Mouse (Mus musculus) cerebellum, adult (tissue): Measurements from ENCODE around the gene Mt4.

Source experiments
- ATAC-seq: cut with Nextera tagmentation; 2 replicates; pipeline ENCODE4 v1.9.2; 2017; ENCODE audit warnings: mild to moderate bottlenecking, moderate library complexity, mixed read lengths; ENCODE audit not compliant: insufficient number of reproducible peaks, low FRiP score, low TSS enrichment

Gene Mt4

GRCm38 (mm10) chr8:94136933-94137332 is at the start of gene Mt4:
Mt4 (plus strand) TSS chr8:94137197.
- ATAC-seq, result no peak

GRCm38 (mm10) chr8:94087964-94088363 is 49.0 kb upstream of the Mt4 start:
- ATAC-seq, result no peak

GRCm38 (mm10) chr8:94089715-94090114 is 47.3 kb upstream of the Mt4 start:
- no peak for ATAC-seq

GRCm38 (mm10) chr8:94092848-94093247 is 44.1 kb upstream of the Mt4 start:
- ATAC-seq, result no peak

DNA sequence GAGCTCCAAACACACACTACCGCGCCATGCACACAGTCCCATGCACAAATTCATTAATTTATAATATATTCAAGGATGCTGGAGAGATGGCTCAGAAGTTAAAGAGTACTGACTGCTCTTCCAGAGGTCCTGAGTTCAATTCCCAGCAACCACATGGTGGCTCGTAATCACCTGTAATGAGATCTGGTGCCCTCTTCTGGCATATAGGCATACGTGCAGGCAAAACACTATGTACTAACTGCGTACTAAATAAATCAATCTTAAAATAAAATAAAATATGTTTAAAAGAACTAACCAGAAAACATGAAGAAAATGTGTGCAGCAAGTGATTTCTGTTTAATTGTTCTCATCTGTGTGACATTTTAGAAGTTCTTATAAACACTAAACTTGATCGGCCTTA is 42.7 kb upstream of the Mt4 start:
- no peak for ATAC-seq

GRCm38 (mm10) chr8:94098081-94098974 is 38.7 kb upstream of the Mt4 start, which contains the start of gene Bbs2:
Bbs2 (minus strand) TSS chr8:94098928.
- ATAC-seq, result peak; percentile 99

DNA sequence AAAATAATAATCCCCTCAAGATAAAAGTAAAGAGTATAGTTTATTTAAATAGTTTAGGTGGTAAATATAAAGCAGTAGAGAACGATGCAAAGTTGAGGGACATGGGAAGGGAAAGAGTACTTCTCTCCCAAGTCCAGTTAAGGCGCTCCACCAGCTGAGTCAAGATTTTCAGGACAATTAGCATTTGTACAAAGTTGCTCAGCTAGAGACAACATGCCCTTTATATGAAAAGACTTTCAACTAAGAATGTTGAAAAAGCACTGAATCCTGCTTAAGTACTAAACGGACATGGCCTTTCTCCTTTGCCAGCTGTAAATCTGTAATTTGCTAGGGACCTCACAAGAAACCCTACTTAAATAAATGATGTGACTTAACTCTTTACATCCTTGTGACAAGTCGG is 38.0 kb upstream of the Mt4 start:
- ATAC-seq, result no peak

DNA sequence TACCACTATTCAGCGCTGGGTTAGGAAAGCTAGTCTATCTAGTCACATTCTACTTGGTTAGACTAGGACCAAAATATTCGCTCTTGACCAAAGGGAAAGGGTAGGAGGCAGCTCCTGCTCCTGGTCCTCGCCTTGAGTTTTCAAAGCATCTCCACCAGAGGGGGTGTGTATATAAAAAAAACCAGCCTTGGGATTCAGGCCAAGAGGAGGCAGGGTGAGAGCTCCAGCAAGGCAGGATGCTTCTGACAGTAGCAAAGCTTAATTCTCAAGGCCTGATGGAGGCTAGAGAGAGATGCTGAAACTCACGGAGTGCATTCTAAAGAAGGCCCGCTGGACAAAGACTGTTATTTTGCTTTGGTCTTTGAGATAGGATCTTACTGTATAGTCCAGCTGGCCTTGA is 32.9 kb upstream of the Mt4 start:
- no peak for ATAC-seq

DNA sequence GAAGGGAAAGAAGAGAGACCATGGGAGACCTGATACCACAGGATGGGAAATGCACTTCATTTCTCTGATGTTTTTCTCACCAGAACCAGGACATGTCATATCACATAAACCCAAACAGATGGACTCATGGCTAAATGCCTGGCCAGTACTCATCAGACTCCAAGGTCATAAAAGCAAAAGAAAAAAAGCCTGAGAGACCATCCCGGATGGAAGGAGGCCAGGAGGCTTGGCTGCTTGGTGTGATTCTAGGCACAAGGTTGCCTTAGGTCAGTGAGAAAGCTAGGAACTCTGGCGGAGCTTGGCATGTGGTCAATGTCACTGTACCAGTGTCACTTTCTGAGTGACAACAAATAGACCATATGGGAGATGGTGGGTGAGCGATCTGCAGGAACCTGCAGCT is 29.1 kb upstream of the Mt4 start:
- ATAC-seq, result no peak

GRCm38 (mm10) chr8:94109396-94109795 is 27.6 kb upstream of the Mt4 start:
- ATAC-seq, result no peak

DNA sequence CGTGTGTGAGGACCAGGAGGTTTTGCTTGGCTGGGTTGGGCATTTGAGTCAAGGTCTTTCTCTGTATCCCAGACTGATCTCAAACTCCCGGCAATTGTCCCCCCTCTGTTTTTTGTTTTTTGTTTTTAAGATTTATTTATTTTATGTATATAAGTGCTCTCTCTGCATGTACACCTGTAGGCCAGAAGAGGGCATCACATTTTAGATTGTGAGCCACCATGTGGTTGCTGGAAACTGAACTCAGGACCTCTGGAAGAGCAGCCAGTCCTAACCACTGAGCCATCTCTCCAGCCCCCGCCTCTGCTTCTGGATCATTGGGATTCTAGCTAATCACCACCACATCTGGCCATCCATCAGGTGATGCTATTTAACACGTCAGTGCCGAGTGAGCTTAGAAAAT is 27.2 kb upstream of the Mt4 start:
- no peak for ATAC-seq

- ATAC-seq, result no peak
These were observed 26.3 kb upstream of the Mt4 start for GRCm38 (mm10) chr8:94110526-94111177.

DNA sequence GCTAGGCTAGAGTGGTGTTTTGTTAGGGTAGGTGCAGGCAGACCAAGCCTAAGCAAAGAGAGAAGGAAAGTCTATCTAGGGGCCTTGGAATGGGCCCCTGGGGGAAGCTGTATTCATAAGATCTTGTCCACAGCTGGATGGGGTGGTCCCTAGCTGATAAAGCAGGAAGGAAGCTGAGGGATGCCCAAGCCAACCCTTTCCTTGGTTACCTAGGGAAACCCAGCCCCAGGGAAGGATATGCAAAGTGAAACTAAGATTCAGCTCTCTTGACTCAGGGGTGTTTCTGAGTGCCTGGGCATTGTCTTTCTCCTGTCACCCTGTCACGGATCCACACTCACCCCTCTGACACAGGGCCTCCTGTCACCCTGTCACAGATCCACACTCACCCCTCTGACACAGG is 23.6 kb upstream of the Mt4 start:
- ATAC-seq, result no peak

DNA sequence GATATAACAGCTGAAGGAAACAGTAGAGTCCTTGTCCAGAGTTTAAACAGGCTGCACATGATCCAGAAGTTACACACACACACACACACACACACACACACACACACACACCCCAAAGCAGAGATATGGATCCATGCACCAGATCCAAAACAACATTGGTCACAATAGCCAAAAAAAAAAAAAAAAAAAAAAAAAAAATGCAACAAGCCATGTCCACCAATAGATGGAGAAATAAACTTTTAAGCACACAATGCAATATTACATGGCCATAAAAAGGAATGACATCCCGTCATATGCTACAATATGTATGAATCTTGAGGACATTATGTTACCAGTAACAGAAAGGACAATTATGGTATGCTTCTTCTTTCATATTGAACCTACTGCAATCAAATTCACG is 23.0 kb upstream of the Mt4 start:
- no peak for ATAC-seq

DNA sequence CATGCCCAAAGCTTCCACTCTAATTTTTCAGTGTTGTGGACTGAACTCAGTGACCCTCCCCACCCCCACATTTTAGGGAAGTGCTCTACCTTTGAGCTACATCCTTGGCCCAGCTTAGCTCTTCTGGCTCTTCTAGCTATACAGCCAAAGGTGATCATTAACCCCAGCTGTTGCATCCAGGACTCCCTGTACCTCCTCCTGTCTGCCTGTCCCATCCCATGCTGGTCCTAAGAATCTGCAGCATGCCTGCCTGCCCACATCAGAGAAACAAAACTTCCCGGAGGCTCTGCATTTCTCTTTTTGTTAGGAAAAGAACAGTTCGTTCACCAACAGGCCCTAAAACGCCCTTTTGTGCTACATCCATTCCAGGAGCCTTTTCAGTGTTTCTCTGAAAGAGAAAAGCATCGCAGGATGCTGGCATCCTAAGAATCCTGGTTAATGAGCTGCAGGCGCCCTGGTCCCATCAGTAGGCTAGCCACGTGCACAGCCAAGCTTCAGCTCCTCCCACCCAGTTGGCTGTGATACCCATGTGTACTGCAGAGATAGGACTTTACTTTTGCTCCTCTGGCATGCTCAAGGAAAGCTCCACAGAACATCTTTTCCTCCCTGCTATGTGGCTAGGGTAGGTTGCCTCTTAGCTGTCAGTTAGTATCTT is 18.1 kb upstream of the Mt4 start:
- ATAC-seq, result no peak

GRCm38 (mm10) chr8:94121625-94122024 is 15.4 kb upstream of the Mt4 start:
- ATAC-seq, result no peak

GRCm38 (mm10) chr8:94122711-94123468 is 14.1 kb upstream of the Mt4 start:
- no peak for ATAC-seq

- no peak for ATAC-seq
These were observed 9.3 kb upstream of the Mt4 start for GRCm38 (mm10) chr8:94127711-94128110.

DNA sequence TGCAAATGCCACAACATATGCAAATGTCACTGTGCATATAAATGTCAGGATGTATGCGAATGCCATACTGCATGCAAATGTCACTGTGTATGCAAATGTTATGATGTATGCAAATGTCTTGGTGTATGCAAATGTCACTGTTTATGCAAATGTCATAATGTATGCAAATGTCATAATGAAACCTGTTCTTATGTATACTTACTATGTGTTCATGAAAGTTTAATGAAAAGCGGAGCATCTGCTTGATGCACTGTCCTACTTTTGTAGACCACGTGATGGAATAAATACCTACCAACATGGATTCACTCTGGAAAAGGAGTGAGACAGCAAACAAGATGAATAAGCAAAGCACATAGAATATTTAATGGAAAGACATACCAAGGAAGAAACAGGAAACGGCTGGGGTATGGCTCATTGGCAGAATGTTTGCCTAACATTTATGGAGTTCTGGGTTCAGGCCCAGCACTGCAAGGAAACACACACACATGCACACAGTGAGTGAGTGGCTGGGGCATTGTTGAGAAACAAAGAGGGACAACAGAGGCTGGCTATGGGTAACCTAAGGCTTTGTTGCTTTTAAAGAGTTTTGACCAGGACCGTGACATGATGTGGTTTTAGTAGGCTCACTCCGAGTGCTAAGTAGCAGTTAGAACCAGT is 7.7 kb upstream of the Mt4 start:
- no peak for ATAC-seq

DNA sequence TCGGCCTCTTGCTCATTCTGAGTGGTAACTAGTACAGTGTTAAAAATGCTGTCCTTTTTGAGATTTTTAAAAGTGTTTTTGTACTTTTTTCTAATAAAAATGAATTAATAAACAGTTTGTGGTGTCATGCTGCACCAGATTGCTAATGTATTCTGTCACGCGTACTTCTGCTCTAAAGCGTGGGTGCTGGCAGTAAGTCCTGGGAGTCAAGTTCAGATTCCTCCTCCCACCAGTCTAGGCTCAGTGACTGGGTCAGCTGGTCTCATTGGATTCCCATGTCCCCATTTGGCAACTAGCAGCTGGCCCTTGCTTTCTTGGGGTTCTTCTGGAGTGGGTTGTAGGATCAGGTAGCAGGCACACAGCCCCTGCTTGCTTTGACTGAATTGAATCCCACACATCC is 6.9 kb upstream of the Mt4 start:
- no peak for ATAC-seq
